Mouse (Mus musculus) adrenal gland, postnatal 10 days (tissue): ENCODE data around the gene Scrn3. TPM values are rescaled to one million over a fixed set of nuclear protein-coding genes. Genes with fewer than 3 reads are reported as not detected.
A peak's percentile ranks its signal among the peaks of the same experiment; 100 is the strongest.

Source experiments
- DNase-seq: peaks from one replicate; pipeline ENCODE4 v3.0.0; 2021; ENCODE audit warnings: mixed read lengths
- total RNA-seq, 2 experiments: library from RNA; stranded (reverse); gene quantifications; 2 replicates each; pipeline ENCODE4 v1.2.3; 2021

Scrn3 gene
- total RNA-seq, 2 experiments from 2014 or later = 19.8 to 21.9 TPM

GRCm38 (mm10) chr2:73385172-73385571 lies 72.8 kb downstream of the Scrn3 start:
- DNase-seq = no peak

- DNase-seq = no peak
These were observed 73.4 kb downstream of the Scrn3 start for GRCm38 (mm10) chr2:73385641-73386355.

- peak; percentile 100 for DNase-seq
These were observed 74.1 kb downstream of the Scrn3 start, which contains the start of gene Gpr155 for GRCm38 (mm10) chr2:73386356-73387046. Gene Gpr155 (minus strand): TSS chr2:73386572.

Other genes starting within 250 kb of the Scrn3 start
- 10 to 100 TPM; 54.7 to 55.2 TPM for gene Ola1, start 93.7 kb upstream of the Scrn3 start, total RNA-seq
- not detected for gene Sp9, start 40.7 kb upstream of the Scrn3 start, total RNA-seq
- gene Cir1, start 100 bp downstream of the Scrn3 start, total RNA-seq = 10 to 100 TPM; 16.0 to 21.7 TPM
- 1 to 10 TPM; 6.7 to 9.8 TPM for gene Gpr155, start 74.0 kb downstream of the Scrn3 start, total RNA-seq
- gene Wipf1, start 217.1 kb downstream of the Scrn3 start, total RNA-seq = 10 to 100 TPM; 21.1 to 21.3 TPM